Mouse (Mus musculus) spleen, postnatal 14 days (tissue): Measurements from ENCODE around the gene Hcls1.

Source experiments
- DNase-seq, 2 experiments: peaks; one replicate each; pipeline ENCODE4 v3.0.0; 2021 to 2022; ENCODE audit warnings: low spot score in 2 of 2

Hcls1 gene

GRCm38 (mm10) chr16:36934841-36935620 lies at the start of gene Hcls1:
Hcls1 (plus strand) TSS chr16:36934983.
- DNase-seq, result peak; percentile 46 to 56

- no peak for DNase-seq
Measured at GRCm38 (mm10) chr16:36885912-36886311, 48.9 kb upstream of the Hcls1 start.

- no peak for DNase-seq
Measured at GRCm38 (mm10) chr16:36887546-36887945, 47.2 kb upstream of the Hcls1 start.

GRCm38 (mm10) chr16:36890559-36890958 lies 44.2 kb upstream of the Hcls1 start:
- DNase-seq, result no peak

- DNase-seq, result no peak
Measured at GRCm38 (mm10) chr16:36891415-36891814, 43.4 kb upstream of the Hcls1 start.

- DNase-seq, result no peak
Measured at GRCm38 (mm10) chr16:36893317-36893716, 41.5 kb upstream of the Hcls1 start.

GRCm38 (mm10) chr16:36896712-36897111 lies 38.1 kb upstream of the Hcls1 start:
- DNase-seq, result no peak

GRCm38 (mm10) chr16:36903156-36903555 lies 31.6 kb upstream of the Hcls1 start:
- no peak for DNase-seq

- no peak for DNase-seq
Measured at GRCm38 (mm10) chr16:36911909-36912308, 22.9 kb upstream of the Hcls1 start.

- DNase-seq, result no peak
Measured at GRCm38 (mm10) chr16:36912311-36912710, 22.5 kb upstream of the Hcls1 start.

- DNase-seq, result no peak
Measured at GRCm38 (mm10) chr16:36914195-36914594, 20.6 kb upstream of the Hcls1 start.

GRCm38 (mm10) chr16:36918505-36918904 lies 16.3 kb upstream of the Hcls1 start:
- DNase-seq, result no peak

- DNase-seq, result no peak
Measured at GRCm38 (mm10) chr16:36920410-36920809, 14.4 kb upstream of the Hcls1 start.

GRCm38 (mm10) chr16:36921067-36921613 lies 13.6 kb upstream of the Hcls1 start:
- no peak for DNase-seq

- no peak for DNase-seq
Measured at GRCm38 (mm10) chr16:36921980-36922379, 12.8 kb upstream of the Hcls1 start.

- DNase-seq, result no peak
Measured at GRCm38 (mm10) chr16:36924312-36924711, 10.5 kb upstream of the Hcls1 start.

GRCm38 (mm10) chr16:36925351-36925750 lies 9.4 kb upstream of the Hcls1 start:
- DNase-seq, result no peak

- DNase-seq, result no peak
Measured at GRCm38 (mm10) chr16:36925797-36926196, 9.0 kb upstream of the Hcls1 start.

GRCm38 (mm10) chr16:36926514-36927447 lies 8.0 kb upstream of the Hcls1 start:
- no peak for DNase-seq

GRCm38 (mm10) chr16:36927495-36928105 lies 7.2 kb upstream of the Hcls1 start:
- DNase-seq, result no peak

- DNase-seq, result no peak
Measured at GRCm38 (mm10) chr16:36928106-36928500, 6.7 kb upstream of the Hcls1 start.

GRCm38 (mm10) chr16:36929216-36929615 lies 5.6 kb upstream of the Hcls1 start:
- DNase-seq, result no peak
